Mouse (Mus musculus): ENCODE results near the gene Kazald1. TPM values are rescaled to one million over a fixed set of nuclear protein-coding genes. Genes with fewer than 3 reads are reported as not detected.
A peak's percentile ranks its signal among the peaks of the same experiment; 100 is the strongest.

Kazald1 gene
- total RNA-seq, 1 experiment from 2014 or later: not detected

DNA sequence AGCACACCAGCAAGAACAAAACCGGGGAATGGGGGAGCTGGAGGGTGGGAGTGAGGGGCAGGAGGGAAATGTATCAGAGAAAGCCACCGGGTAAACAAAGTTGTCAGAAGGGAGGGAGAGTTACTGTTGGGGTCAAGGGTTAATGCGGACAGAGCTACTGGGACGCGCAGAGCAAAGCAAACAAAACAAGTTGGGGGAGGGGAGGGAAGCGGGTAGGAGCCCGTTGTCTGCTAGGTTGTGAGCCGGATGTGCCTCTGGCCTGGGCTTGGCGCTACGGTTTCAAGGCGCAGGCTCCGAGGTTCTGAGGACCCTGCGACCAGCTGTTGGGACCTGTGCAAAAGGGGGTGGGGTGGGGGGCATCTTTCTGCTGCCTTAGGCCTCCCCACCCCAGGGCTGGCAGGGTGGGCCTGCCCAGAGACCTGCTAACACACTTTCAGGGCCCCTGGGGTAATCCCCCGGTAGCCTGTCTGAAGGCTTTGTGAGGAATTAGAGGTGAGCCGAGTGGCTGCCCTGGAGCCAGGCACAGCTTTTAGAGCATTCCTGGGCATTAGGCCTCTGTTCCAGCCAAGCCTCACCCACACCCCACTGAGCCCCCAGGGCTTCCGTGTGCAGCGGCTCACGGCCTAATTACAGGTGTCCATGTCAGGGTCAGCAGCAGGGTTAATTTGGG is 38.9 kb downstream of the Kazald1 start:
- no peak for ATAC-seq (ENCODE audit: extremely low read depth, insufficient number of reproducible peaks, low FRiP score, poor library complexity, severe bottlenecking)

DNA sequence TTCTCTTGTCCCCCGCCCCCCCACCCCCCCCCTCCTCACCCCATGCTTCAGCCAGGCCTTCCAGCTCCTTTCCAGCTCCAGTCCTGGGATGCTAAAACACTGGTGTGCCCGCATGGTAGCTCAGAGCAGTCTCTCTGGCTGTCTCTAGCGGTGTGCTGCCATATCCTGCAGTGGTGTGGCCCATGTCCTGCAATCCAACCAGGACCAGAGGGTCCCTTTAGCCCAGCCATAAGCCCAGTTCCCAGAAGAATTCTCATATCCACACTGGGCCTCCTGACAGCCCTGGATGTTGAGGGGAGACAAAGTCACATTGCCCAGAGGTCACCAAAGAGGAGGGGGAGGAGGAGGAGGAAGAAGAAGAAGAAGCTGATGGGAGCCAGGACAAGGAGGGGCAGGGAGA is 39.7 kb downstream of the Kazald1 start:
- no peak for ATAC-seq (ENCODE audit: extremely low read depth, insufficient number of reproducible peaks, low FRiP score, poor library complexity, severe bottlenecking)

DNA sequence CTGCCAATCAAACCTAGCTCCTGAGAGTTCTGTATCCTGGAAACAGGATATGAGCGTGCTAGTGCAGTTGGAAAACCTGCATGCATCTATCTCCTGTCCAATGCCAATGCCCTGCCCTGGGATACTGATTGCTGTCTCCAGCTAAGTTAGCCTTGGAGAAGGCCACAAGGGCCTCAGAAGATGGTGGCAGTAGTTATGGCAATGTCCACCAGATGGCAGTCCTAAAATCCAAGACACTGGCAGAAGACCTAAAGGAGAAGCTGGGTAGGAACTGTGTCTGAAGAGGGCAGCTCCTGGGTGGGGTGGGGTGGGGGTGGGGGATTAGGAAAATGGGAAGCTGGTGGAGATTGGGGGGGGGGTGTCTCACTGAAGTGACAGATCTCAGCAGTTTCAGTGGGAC is 41.8 kb downstream of the Kazald1 start:
- peak; percentile 21; the same call in 1 of the 2 replicates for ATAC-seq (ENCODE audit: extremely low read depth, insufficient number of reproducible peaks, low FRiP score, poor library complexity, severe bottlenecking)

Other genes starting within 250 kb of the Kazald1 start
- 48.7 and 56.7 TPM in 2 replicates for gene Slf2, start 144.1 kb upstream of the Kazald1 start, total RNA-seq (2017)
- gene Sema4g, start 86.1 kb upstream of the Kazald1 start, total RNA-seq (2017): 0.25 TPM in 1 of 2 replicates, not detected in the other
- gene Twnk, start 69.6 kb upstream of the Kazald1 start, total RNA-seq (2017): 9.4 and 12.3 TPM in 2 replicates
- gene Mrpl43, start 68.8 kb upstream of the Kazald1 start, total RNA-seq (2017): 31.8 and 32.7 TPM in 2 replicates
- 1.7 and 2.2 TPM in 2 replicates for gene Lzts2, start 60.8 kb upstream of the Kazald1 start, total RNA-seq (2017)
- gene Pdzd7, start 29.5 kb upstream of the Kazald1 start, total RNA-seq (2017): not detected in 2 replicates
- 19.6 and 22.0 TPM in 2 replicates for gene Sfxn3, start 27.7 kb upstream of the Kazald1 start, total RNA-seq (2017)
- not detected in 2 replicates for gene Tlx1, start 75.4 kb downstream of the Kazald1 start, total RNA-seq (2017)
- not detected in 2 replicates for gene Lbx1, start 160.6 kb downstream of the Kazald1 start, total RNA-seq (2017)

Measured in neutrophil, adult 5-6 weeks (primary cell).